Mouse (Mus musculus) c-Kit-positive CD71-positive TER-119-negative erythroid progenitor cells, embryonic 14.5 days (primary cell): ENCODE measurements around the gene Olfr1253.

Experiments used
- DNase-seq: peaks from one replicate; pipeline ENCODE4 v3.0.0-alpha.2; 2013; ENCODE audit warnings: low read depth

Gene Olfr1253

DNA sequence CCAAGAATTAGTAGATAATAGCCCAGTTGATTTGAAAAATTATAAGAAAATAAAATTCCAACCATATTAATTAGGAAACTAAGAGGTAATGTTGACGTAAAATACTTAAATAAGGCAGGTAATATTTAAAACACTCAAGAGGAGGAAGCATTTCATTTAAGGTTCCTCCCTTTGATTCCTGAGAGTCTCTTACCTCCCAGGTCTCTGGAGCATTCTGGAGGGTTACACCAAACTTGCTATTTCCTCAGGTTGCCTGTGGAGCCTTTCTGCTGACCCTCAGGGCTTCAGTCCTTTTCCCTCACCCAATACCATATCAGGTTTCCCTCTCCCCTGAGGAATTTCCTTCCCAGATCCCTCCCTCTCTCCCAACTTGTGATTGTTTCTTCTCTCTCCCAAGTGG, at the start of gene Olfr1253:
Gene Olfr1253, minus strand, starts transcription at position 101 of the 400 bp plus-strand sequence.
- no peak for DNase-seq

DNA sequence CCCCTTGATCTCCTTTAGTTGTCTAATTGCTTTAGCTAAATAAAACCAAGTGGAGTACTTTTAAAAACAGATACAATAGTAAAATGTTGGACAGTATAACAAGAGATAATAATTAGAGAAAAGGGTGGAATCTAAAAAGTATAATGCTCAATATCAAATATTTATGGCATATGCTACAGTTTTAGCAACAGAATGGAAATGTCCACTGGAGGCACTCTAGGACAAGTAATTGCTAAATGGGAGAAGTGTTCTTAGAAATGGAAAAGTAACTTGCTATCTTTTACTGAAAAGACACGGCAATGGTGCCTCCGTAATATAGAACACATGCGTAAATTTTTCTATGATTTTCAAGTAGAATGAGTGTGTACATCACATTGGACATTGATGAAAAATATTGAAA, 42.7 kb upstream of the Olfr1253 start:
- DNase-seq, result no peak

GRCm38 (mm10) chr2:89793519-89793918, 36.6 kb upstream of the Olfr1253 start, which contains the start of gene Olfr1254:
Gene Olfr1254, minus strand, starts transcription at chr2:89793619.
- DNase-seq, result no peak

DNA sequence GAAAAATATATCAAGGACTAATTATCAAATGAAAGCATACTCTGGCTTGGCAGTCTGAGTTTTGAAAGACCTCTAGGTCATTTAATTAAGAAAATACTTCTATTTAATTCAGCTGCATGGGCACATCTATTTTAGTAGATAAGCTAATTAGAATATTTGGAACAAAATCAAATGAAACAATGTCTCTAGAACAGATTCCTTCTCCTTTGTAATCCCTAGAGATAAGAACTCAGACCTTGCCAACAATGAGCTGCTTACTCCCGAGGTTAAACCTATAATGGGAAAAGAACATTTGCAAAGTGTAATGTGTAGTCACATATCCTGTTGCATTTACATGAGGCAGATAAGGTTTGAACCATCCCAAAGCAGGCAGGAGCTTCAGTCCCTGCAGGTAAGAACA, 32.0 kb downstream of the Olfr1253 start, which contains the start of gene Olfr1252:
Gene Olfr1252, minus strand, starts transcription at position 101 of the 400 bp plus-strand sequence.
- DNase-seq, result no peak
